In the genomic region with DNA sequence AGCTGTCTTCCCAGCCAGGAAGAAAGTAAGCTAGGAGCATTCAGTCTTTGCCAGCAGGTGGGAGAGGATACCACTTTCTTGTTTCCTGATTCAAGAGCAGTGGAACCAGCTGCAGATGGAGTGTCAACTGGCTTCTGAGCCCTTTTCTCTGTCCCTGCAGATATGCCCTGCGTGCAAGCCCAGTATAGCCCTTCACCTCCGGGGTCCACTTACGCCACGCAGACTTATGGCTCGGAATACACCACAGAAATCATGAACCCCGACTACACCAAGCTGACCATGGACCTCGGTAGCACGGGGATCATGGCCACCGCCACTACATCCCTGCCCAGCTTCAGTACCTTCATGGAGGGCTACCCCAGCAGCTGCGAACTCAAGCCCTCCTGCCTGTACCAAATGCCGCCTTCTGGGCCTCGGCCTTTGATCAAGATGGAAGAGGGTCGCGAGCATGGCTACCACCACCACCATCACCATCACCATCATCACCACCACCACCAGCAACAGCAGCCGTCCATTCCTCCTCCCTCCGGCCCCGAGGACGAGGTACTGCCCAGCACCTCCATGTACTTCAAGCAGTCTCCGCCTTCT, we compare ENCODE assay signal across 9 mouse cellular contexts. TPM values are rescaled to one million over a fixed set of nuclear protein-coding genes. Genes with fewer than 3 reads are reported as not detected.
DNase-seq lines count a peak whose midpoint lies in the region; ATAC-seq and TF ChIP-seq lines count a peak whose summit lies in the region.
"Had no signal": no experiment of that assay in that cellular context is flagged by ENCODE, and none has a peak within 500 bp of the region (broad histone marks: within the 10 kb centered on the region; RNA-seq: fewer than 3 reads in every experiment).

No protein-coding gene starts in this region.

- H3K4me3 ChIP-seq in heart, postnatal 0 days (ENCODE audit: low read depth, low read length) = peak overlapping the region; percentile 41
- H3K4me3 ChIP-seq in embryonic facial prominence, embryonic 12.5 days = peak overlapping the region; percentile 39
- H3K4me3 ChIP-seq in hindbrain, embryonic 14.5 days (replicated peaks; ENCODE audit: low read length) = peak overlapping the region; percentile 26
- peak overlapping the region; percentile 42 for H3K4me3 ChIP-seq in midbrain, embryonic 13.5 days (replicated peaks)

- no peak for TF ChIP-seq EP300 in heart, postnatal 0 days (IDR thresholded peaks at IDR 0.05; ENCODE audit: low read depth)

- no peak for DNase-seq in heart, postnatal 0 days (ENCODE audit: low spot score)
- DNase-seq in heart, postnatal 25 days (ENCODE audit: low spot score) = no peak
- no peak for DNase-seq in hindbrain, embryonic 14.5 days (ENCODE audit: low spot score)
- no peak for DNase-seq in cerebellum, adult 8-10 months
- no peak for DNase-seq in right cerebral cortex, postnatal 25 days

- H3K27ac ChIP-seq in heart, postnatal 0 days (ENCODE audit: low read depth) = no peak overlapping the region
- no peak overlapping the region for H3K27ac ChIP-seq in embryonic facial prominence, embryonic 12.5 days
- no peak overlapping the region for H3K27ac ChIP-seq in hindbrain, embryonic 14.5 days
- no peak overlapping the region for H3K27ac ChIP-seq in midbrain, embryonic 13.5 days

- H3K4me2 ChIP-seq in heart, postnatal 0 days (ENCODE audit: low read depth, low read length) = peak overlapping the region; percentile 67
- H3K4me2 ChIP-seq in embryonic facial prominence, embryonic 12.5 days (replicated peaks) = peak overlapping the region; percentile 67
- peak overlapping the region; percentile 51 for H3K4me2 ChIP-seq in hindbrain, embryonic 14.5 days (replicated peaks)
- peak overlapping the region; percentile 64 for H3K4me2 ChIP-seq in midbrain, embryonic 13.5 days (replicated peaks)

- H3K9ac ChIP-seq in heart, postnatal 0 days (replicated peaks; ENCODE audit: low read depth, low read length) = no peak overlapping the region
- H3K9ac ChIP-seq in embryonic facial prominence, embryonic 12.5 days = no peak overlapping the region
- no peak overlapping the region for H3K9ac ChIP-seq in hindbrain, embryonic 14.5 days
- peak overlapping the region; percentile 55; the same call in 1 of the 2 replicates for H3K9ac ChIP-seq in midbrain, embryonic 13.5 days (replicated peaks)

- WGBS in heart, postnatal 0 days = 31% methylated on average over 19 of the region's 19 CpGs
- WGBS in embryonic facial prominence, embryonic 12.5 days = 12% methylated on average over 19 of the region's 19 CpGs
- WGBS in hindbrain, embryonic 14.5 days = 17% methylated on average over 19 of the region's 19 CpGs
- 26% methylated on average over 19 of the region's 19 CpGs for WGBS in midbrain, embryonic 13.5 days

- H3K4me1 ChIP-seq in heart, postnatal 0 days (ENCODE audit: control insufficient read depth, insufficient read depth) = peaks cover 19% of the 10 kb centered on the region; the same call in 1 of the 2 replicates
- H3K4me1 ChIP-seq in embryonic facial prominence, embryonic 12.5 days = peaks cover 32% of the 10 kb centered on the region
- peaks cover 33% of the 10 kb centered on the region for H3K4me1 ChIP-seq in hindbrain, embryonic 14.5 days (replicated peaks; ENCODE audit: control insufficient read depth, insufficient read depth, low read length)
- H3K4me1 ChIP-seq in midbrain, embryonic 13.5 days (replicated peaks) = peaks cover 43% of the 10 kb centered on the region

- H3K9me3 ChIP-seq in heart, postnatal 0 days (replicated peaks; ENCODE audit: control insufficient read depth, low read length) = no peaks in the 10 kb centered on the region
- H3K9me3 ChIP-seq in embryonic facial prominence, embryonic 12.5 days = no peaks in the 10 kb centered on the region
- no peaks in the 10 kb centered on the region for H3K9me3 ChIP-seq in hindbrain, embryonic 14.5 days (ENCODE audit: control insufficient read depth, low read length)
- H3K9me3 ChIP-seq in midbrain, embryonic 13.5 days = no peaks in the 10 kb centered on the region
- H3K9me3 ChIP-seq: G1E had no signal

- peaks cover 66% of the 10 kb centered on the region for H3K27me3 ChIP-seq in heart, postnatal 0 days (ENCODE audit: control insufficient read depth, insufficient read depth, low read length)
- H3K27me3 ChIP-seq in embryonic facial prominence, embryonic 12.5 days = peaks cover 71% of the 10 kb centered on the region
- peaks cover 84% of the 10 kb centered on the region for H3K27me3 ChIP-seq in hindbrain, embryonic 14.5 days (ENCODE audit: control insufficient read depth, insufficient read depth, low read length)
- H3K27me3 ChIP-seq in midbrain, embryonic 13.5 days = peaks cover 75% of the 10 kb centered on the region

- no peaks in the 10 kb centered on the region for H3K36me3 ChIP-seq in heart, postnatal 0 days (replicated peaks; ENCODE audit: control insufficient read depth, insufficient read depth, low read length)
- H3K36me3 ChIP-seq in embryonic facial prominence, embryonic 12.5 days = no peaks in the 10 kb centered on the region
- no peaks in the 10 kb centered on the region for H3K36me3 ChIP-seq in hindbrain, embryonic 14.5 days (replicated peaks; ENCODE audit: control insufficient read depth, insufficient read depth)
- no peaks in the 10 kb centered on the region for H3K36me3 ChIP-seq in midbrain, embryonic 13.5 days
- H3K36me3 ChIP-seq: G1E had no signal

- TF ChIP-seq CTCF in heart, postnatal 0 days (IDR thresholded peaks at IDR 0.05; ENCODE audit: low read depth) = no peak

- intact Hi-C loops in heart, postnatal 25 days (cut with DNase I) = no loop called here

- ATAC-seq in heart, postnatal 0 days (ENCODE audit: insufficient read depth, low read depth) = no peak
- ATAC-seq in embryonic facial prominence, embryonic 12.5 days (ENCODE audit: insufficient number of reproducible peaks, insufficient read depth, low FRiP score, low TSS enrichment) = peak; percentile 6; the same call in 1 of the 2 replicates
- no peak for ATAC-seq in hindbrain, embryonic 14.5 days (ENCODE audit: low FRiP score)
- no peak; the same call in 1 of the 2 replicates for ATAC-seq in midbrain, embryonic 13.5 days
- no peak for ATAC-seq in megakaryocyte-erythroid progenitor cell, adult 5-6 weeks (replicated peaks; ENCODE audit: low FRiP score, low TSS enrichment, poor library complexity, severe bottlenecking)

RNA-seq across cellular contexts. Expression of a gene that starts 6.2 kb away (rescaled TPM):
- 5.0 and 5.3 TPM in 2 replicates for total RNA-seq in heart, postnatal 0 days (2014; rRNA removed; ENCODE audit: low replicate concordance)
- 0.14 and 0.30 TPM in 2 replicates for polyA plus RNA-seq in heart, postnatal 0 days (2015; fragmentation: Nextera tagmentation; extraction: Ambion mirVana)
- 1 to 10 TPM; 2.5 to 5.9 TPM for total RNA-seq in heart, postnatal 25 days (2021)
- polyA plus RNA-seq in embryonic facial prominence, embryonic 12.5 days (2016; fragmentation: Nextera tagmentation; extraction: Ambion mirVana) = 0.43 and 0.56 TPM in 2 replicates
- polyA plus RNA-seq in hindbrain, embryonic 14.5 days (2014; fragmentation: Nextera tagmentation; extraction: Ambion mirVana) = 1.6 and 2.3 TPM in 2 replicates
- 1.4 TPM in 2 replicates for polyA plus RNA-seq in midbrain, embryonic 13.5 days (2015; fragmentation: Nextera tagmentation; extraction: Ambion mirVana)
- total RNA-seq in megakaryocyte-erythroid progenitor cell, adult 5-6 weeks (2014; fragmentation: Nextera tagmentation) = 0.59 and 0.64 TPM in 2 replicates
- total RNA-seq in megakaryocyte-erythroid progenitor cell, adult 5-6 weeks (2017) = 0.27 and 2.2 TPM in 2 replicates
